Mouse (Mus musculus) liver, embryonic 12.5 days (tissue): Measurements from ENCODE around the gene Fbln2. TPM values are rescaled to one million over a fixed set of nuclear protein-coding genes. Genes with fewer than 3 reads are reported as not detected.

Experiments used
- ATAC-seq: fragments of 200-750 bp; cut with Nextera tagmentation; 2 replicates; pipeline ENCODE4 v1.8.0; 2017; ENCODE audit warnings: moderate number of reproducible peaks, mild to moderate bottlenecking, moderate library complexity
- H3K27ac ChIP-seq: fragments of 300-500 bp; sonication (generic); 2 replicates; pipeline ENCODE4 v1.5.1; 2016; ENCODE audit warnings: mild to moderate bottlenecking
- H3K27me3 ChIP-seq: fragments of 300-500 bp; sonication (generic); replicated peaks from 2 replicates; pipeline ENCODE4 v1.6.1; 2016; ENCODE audit warnings: mild to moderate bottlenecking, moderate library complexity
- H3K36me3 ChIP-seq: fragments of 300-500 bp; sonication (generic); 2 replicates; pipeline ENCODE4 v1.6.1; 2016; ENCODE audit warnings: mild to moderate bottlenecking, moderate library complexity
- H3K4me1 ChIP-seq: fragments of 300-500 bp; sonication (generic); 2 replicates; pipeline ENCODE4 v1.6.1; 2016
- H3K4me2 ChIP-seq: fragments of 300-500 bp; sonication (generic); 2 replicates; pipeline ENCODE4 v1.6.1; 2016; ENCODE audit warnings: mild to moderate bottlenecking, moderate library complexity
- H3K4me3 ChIP-seq: fragments of 300-500 bp; sonication (generic); 2 replicates; pipeline ENCODE4 v1.5.1; 2016; ENCODE audit warnings: mild to moderate bottlenecking, moderate library complexity
- H3K9ac ChIP-seq: fragments of 300-500 bp; sonication (generic); 2 replicates; pipeline ENCODE4 v1.6.1; 2016; ENCODE audit warnings: mild to moderate bottlenecking, moderate library complexity
- H3K9me3 ChIP-seq: fragments of 300-500 bp; sonication (generic); replicated peaks from 2 replicates; pipeline ENCODE4 v1.6.1; 2016; ENCODE audit warnings: mild to moderate bottlenecking, moderate library complexity
- WGBS: fragments of 180-500 bp; shearing (Covaris S2); methylation state at CpG from one replicate; pipeline ENCODE4 v1.1.7; 2016; ENCODE audit not compliant: insufficient replicate concordance; 5-methylcytosine and 5-hydroxymethylcytosine counted together
- polyA plus RNA-seq: library from polyadenylated mRNA; unstranded; fragments of >200 nt; fragmentation: Nextera tagmentation; extraction: Ambion mirVana; gene quantifications from 2 replicates; pipeline ENCODE4 v1.2.1, GENCODE M21; 2016

Gene Fbln2
- polyA plus RNA-seq, 1 experiment from 2014 or later = 15.9 TPM

DNA sequence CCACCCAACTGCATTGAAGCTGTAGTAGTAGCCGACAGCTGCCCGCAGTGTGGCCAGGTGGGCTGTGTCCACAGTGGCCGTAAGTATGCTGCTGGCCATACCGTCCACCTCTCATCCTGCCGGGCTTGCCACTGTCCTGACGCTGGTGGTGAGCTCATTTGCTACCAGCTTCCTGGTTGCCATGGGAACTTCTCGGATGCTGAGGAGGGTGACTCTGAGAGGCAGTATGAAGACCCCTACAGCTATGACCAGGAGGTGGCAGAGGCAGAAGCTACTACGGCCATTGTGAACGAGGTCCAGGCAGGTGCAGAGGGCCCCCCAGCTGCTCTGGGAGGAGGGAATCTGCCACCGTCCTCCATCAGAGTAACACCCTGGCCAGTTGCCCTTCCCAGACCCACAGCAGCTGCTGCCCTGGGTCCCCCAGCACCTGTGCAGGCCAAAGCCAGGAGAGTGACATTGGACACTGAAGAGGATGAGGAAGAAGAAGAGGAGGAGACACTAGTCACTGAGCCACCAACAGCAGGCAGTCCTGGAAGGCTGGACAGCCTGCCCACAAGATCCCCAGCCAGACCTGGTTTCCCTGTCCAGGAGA lies 21.3 kb downstream of the Fbln2 start:
- Histone ChIP-seq H3K27ac (no peak overlapping the region), H3K36me3 (no peaks in the 10 kb centered on the region), H3K9me3 (no peaks in the 10 kb centered on the region), H3K4me1 (peaks cover 9% of the 10 kb centered on the region; the same call in 1 of the 2 replicates), H3K4me3 (no peak overlapping the region), H3K9ac (no peak overlapping the region), H3K4me2 (no peak overlapping the region), H3K27me3 (peaks cover 20% of the 10 kb centered on the region)
- WGBS = 71% methylated on average over 10 of the region's 10 CpGs
- ATAC-seq = no peak

DNA sequence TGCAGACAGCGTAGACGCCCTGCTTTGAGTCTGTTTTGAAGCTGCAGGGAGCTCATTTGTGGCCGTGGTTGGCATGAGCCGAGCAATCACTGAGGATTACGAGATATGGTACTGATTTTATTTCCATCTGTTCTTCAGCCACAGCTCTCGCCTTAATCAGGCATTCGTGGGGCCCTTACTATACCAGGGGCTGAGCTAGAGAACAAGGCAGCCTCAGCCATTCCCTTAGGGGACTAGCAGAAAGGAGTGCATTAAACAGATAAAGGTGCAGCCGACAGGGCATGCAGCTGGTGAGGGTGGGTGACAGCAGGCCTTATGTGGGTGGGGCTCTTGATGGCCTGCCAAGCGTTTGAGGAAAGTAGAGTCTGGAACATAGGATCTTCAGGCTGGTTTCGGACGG lies 23.8 kb downstream of the Fbln2 start:
- H3K27ac ChIP-seq = no peak overlapping the region
- H3K36me3 ChIP-seq = no peaks in the 10 kb centered on the region
- H3K9me3 ChIP-seq = no peaks in the 10 kb centered on the region
- peaks cover 9% of the 10 kb centered on the region; the same call in 1 of the 2 replicates for H3K4me1 ChIP-seq
- no peak overlapping the region for H3K4me3 ChIP-seq
- no peak overlapping the region for H3K9ac ChIP-seq
- 0 out of 2 replicates have a peak, but pooled peaks have one; percentile 51 for ATAC-seq
- no peak overlapping the region for H3K4me2 ChIP-seq
- H3K27me3 ChIP-seq = peaks cover 16% of the 10 kb centered on the region
- WGBS = 31% methylated on average over 11 of the region's 11 CpGs

DNA sequence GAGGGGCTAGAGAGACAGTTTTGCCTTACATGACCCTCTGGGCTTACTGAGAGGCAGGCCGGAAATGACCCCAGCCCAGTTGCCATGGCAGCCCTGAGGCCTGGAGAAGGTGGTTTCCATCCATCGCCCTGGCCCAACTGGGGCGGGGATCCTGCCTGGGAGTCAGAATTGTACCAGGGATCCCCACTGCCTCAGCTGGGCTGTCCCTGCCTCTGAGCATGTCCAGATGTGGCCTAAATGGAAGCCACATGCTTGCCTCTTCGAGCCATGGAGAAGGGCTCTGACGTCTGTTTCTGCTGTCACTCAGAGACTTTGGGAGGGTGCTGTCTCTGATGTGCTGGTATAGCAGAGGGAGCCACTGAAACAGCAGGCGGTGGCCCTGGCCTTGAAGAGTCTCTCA lies 24.2 kb downstream of the Fbln2 start:
- Histone ChIP-seq H3K9me3 (no peaks in the 10 kb centered on the region), H3K9ac (no peak overlapping the region), H3K36me3 (no peaks in the 10 kb centered on the region), H3K4me3 (no peak overlapping the region), H3K4me1 (peaks cover 9% of the 10 kb centered on the region; the same call in 1 of the 2 replicates), H3K27ac (no peak overlapping the region), H3K4me2 (no peak overlapping the region), H3K27me3 (peaks cover 16% of the 10 kb centered on the region)
- WGBS = 35% methylated on average over 6 of the region's 6 CpGs
- ATAC-seq = no peak

DNA sequence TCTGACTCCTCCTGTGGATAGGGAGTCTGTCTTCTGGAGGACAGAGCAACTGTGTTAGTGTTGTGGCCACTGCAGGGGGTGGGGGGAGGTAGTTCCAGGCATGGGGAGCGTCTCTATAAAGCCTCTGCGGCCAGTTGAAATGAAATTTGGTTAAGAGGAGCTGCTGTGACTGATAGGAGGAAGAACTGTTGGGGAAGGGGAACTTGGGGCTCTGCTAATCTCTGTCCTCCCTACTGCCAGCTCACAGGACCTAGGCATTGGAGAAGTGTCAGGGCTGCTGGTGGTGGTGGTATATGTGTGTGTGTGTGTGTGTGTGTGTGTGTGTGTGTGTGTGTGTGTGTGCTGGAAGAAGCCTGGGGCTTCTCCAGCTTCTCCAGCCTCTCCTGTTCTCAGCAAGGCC lies 25.0 kb downstream of the Fbln2 start:
- no peak for ATAC-seq
- Histone ChIP-seq H3K27ac (no peak overlapping the region), H3K4me2 (no peak overlapping the region), H3K27me3 (peaks cover 16% of the 10 kb centered on the region), H3K4me1 (peaks cover 9% of the 10 kb centered on the region; the same call in 1 of the 2 replicates), H3K9ac (no peak overlapping the region), H3K36me3 (no peaks in the 10 kb centered on the region), H3K4me3 (no peak overlapping the region), H3K9me3 (no peaks in the 10 kb centered on the region)
- WGBS = 9% methylated on average over 2 of the region's 2 CpGs

DNA sequence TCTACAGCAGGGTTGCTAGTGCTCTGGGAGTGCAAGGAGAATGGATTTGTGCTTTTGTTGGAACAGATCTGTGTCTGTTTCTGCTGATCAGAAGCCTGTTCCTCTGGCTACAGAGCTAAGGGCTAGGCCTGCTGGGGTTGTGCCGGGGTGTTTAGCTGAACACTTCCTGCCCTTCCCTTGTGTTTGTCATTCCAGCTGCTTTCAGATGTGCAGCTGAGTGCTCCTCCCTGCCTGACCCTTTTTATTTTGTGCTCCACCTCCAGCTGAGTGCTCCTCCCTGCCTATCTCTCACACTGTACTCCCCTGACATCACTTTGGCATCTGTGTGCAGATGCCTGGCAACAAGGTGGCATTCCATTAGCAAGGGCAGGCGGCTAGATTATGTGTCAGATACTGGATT lies 28.3 kb downstream of the Fbln2 start:
- Histone ChIP-seq H3K4me1 (peaks cover 9% of the 10 kb centered on the region; the same call in 1 of the 2 replicates), H3K27ac (no peak overlapping the region), H3K9ac (no peak overlapping the region), H3K4me2 (no peak overlapping the region), H3K27me3 (peaks cover 6% of the 10 kb centered on the region; the same call in 1 of the 2 replicates), H3K9me3 (no peaks in the 10 kb centered on the region), H3K36me3 (no peaks in the 10 kb centered on the region), H3K4me3 (no peak overlapping the region)
- no peak for ATAC-seq
- 47% methylated on average over 2 of the region's 2 CpGs for WGBS

DNA sequence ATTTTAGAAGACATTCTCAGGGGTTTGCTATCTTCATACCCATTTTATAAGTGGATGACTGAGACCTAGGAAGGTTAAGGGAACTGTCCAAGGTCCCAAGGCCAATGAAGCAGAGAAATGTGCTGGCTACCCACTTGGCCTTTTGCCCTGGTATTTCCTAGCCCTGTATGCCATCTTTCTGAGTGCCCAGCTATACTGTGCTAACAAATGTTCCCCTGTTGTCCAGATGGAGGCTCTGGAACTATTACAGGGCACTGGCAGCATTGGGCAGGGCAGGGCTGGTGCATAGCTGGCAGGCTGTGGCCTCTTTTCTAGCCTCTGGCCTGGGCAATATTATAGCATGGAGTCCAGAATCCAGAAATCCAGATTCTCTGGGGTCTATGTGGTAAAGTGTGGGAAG lies 28.7 kb downstream of the Fbln2 start:
- no peak for ATAC-seq
- no peak overlapping the region for H3K9ac ChIP-seq
- peaks cover 5% of the 10 kb centered on the region; the same call in 1 of the 2 replicates for H3K27me3 ChIP-seq
- peaks cover 7% of the 10 kb centered on the region; the same call in 1 of the 2 replicates for H3K4me1 ChIP-seq
- no peaks in the 10 kb centered on the region for H3K9me3 ChIP-seq
- no peak overlapping the region for H3K4me2 ChIP-seq
- H3K36me3 ChIP-seq = no peaks in the 10 kb centered on the region
- no peak overlapping the region for H3K4me3 ChIP-seq
- H3K27ac ChIP-seq = no peak overlapping the region

- Histone ChIP-seq H3K36me3 (no peaks in the 10 kb centered on the region), H3K4me2 (no peak overlapping the region), H3K27ac (no peak overlapping the region), H3K27me3 (peaks cover 5% of the 10 kb centered on the region; the same call in 1 of the 2 replicates), H3K4me1 (no peaks in the 10 kb centered on the region), H3K9me3 (no peaks in the 10 kb centered on the region), H3K9ac (no peak overlapping the region), H3K4me3 (no peak overlapping the region)
- no peak for ATAC-seq
- WGBS = 66% methylated on average over 6 of the region's 6 CpGs
These were observed 31.1 kb downstream of the Fbln2 start for GRCm38 (mm10) chr6:91243395-91243794.

GRCm38 (mm10) chr6:91244331-91244730 lies 32.1 kb downstream of the Fbln2 start:
- Histone ChIP-seq H3K27me3 (peaks cover 5% of the 10 kb centered on the region; the same call in 1 of the 2 replicates), H3K9ac (no peak overlapping the region), H3K9me3 (no peaks in the 10 kb centered on the region), H3K36me3 (no peaks in the 10 kb centered on the region), H3K27ac (no peak overlapping the region), H3K4me1 (no peaks in the 10 kb centered on the region), H3K4me3 (no peak overlapping the region), H3K4me2 (no peak overlapping the region)
- 70% methylated on average over 8 of the region's 8 CpGs for WGBS
- no peak for ATAC-seq

DNA sequence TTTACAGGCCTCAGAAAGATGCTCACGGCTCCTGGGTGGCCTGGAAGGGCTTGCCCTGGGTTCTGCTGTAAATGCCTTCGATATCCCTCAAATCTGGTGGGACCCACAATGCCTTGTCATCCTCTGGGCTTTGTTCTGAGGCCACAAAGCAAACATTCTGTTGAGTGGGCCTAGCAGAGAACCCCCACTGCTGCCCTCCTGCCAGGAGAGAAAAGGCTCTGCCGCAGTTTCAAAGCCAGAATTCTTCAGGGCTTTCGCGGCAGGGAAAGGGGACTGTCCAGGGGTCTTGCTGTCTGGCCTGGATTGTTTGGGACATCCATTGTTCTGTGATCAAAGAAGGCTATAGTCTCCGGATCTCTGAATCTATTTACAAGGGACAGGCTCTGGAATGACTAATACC lies 33.1 kb downstream of the Fbln2 start:
- ATAC-seq = no peak
- Histone ChIP-seq H3K4me1 (no peaks in the 10 kb centered on the region), H3K9ac (no peak overlapping the region), H3K27me3 (peaks cover 3% of the 10 kb centered on the region; the same call in 1 of the 2 replicates), H3K9me3 (0 out of 2 replicates have a peak, but pooled peaks cover 3% of the 10 kb centered on the region), H3K4me3 (no peak overlapping the region), H3K36me3 (no peaks in the 10 kb centered on the region), H3K4me2 (no peak overlapping the region), H3K27ac (no peak overlapping the region)
- WGBS = 46% methylated on average over 6 of the region's 6 CpGs

DNA sequence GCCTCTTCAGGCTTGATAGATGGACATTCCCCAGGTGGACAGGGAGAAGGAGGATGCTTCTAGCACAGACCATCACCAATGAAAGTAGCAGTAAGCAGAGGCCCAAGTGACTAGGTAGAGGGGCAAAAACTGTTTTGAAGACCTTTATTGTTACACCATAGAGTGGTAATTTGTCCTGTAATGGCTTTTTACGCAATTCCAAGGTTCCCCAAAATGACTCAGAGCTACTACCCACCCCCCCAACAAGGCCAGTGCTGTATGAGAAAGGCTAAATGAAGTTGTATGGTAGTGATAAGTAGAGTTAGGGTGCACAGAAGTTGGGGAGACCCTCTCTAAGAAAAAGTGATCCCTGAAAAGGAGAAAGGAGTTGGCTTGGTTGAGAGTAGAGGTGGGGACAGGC lies 35.1 kb downstream of the Fbln2 start:
- WGBS = 66% methylated on average over 1 of the region's 1 CpGs
- Histone ChIP-seq H3K27me3 (no peaks in the 10 kb centered on the region; the same call in 1 of the 2 replicates), H3K27ac (no peak overlapping the region), H3K4me2 (no peak overlapping the region), H3K9me3 (0 out of 2 replicates have a peak, but pooled peaks cover 3% of the 10 kb centered on the region), H3K36me3 (no peaks in the 10 kb centered on the region), H3K4me3 (no peak overlapping the region), H3K9ac (no peak overlapping the region), H3K4me1 (no peaks in the 10 kb centered on the region)
- ATAC-seq = no peak

DNA sequence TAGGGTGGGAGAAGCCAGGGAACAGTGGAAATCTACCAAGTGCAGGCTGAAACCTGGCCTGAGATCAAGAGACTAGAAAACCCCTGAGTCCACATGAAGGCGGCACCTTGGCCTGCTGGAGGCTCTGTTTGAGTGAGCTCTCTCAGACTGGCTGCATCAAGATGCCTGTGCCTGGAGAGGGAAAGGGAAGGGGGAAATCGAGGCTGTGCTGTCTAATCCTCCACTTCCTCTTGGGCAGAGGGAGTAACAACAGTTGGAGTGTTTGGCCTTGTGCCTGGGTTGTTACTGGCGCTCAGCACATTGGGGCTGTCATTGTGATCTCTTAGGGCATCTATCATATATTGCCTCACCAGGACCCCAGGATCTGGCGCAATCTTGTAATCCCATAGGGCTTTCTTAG lies 36.4 kb downstream of the Fbln2 start:
- Histone ChIP-seq H3K36me3 (no peaks in the 10 kb centered on the region), H3K27me3 (no peaks in the 10 kb centered on the region; the same call in 1 of the 2 replicates), H3K9ac (no peak overlapping the region), H3K27ac (no peak overlapping the region), H3K9me3 (0 out of 2 replicates have a peak, but pooled peaks cover 3% of the 10 kb centered on the region), H3K4me1 (no peaks in the 10 kb centered on the region), H3K4me3 (no peak overlapping the region), H3K4me2 (no peak overlapping the region)
- no peak for ATAC-seq
- 58% methylated on average over 4 of the region's 4 CpGs for WGBS

- no peak for ATAC-seq
- Histone ChIP-seq H3K4me3 (no peak overlapping the region), H3K9ac (no peak overlapping the region), H3K9me3 (0 out of 2 replicates have a peak, but pooled peaks cover 3% of the 10 kb centered on the region), H3K4me1 (no peaks in the 10 kb centered on the region), H3K4me2 (no peak overlapping the region), H3K27me3 (no peaks in the 10 kb centered on the region; the same call in 1 of the 2 replicates), H3K36me3 (no peaks in the 10 kb centered on the region), H3K27ac (no peak overlapping the region)
- WGBS = 73% methylated on average over 1 of the region's 1 CpGs
These were observed 37.5 kb downstream of the Fbln2 start for GRCm38 (mm10) chr6:91249797-91250196.
